Mouse (Mus musculus) G1E (cell line): ENCODE measurements around the gene Zzef1. TPM values are rescaled to one million over a fixed set of nuclear protein-coding genes. Genes with fewer than 3 reads are reported as not detected.
A peak's percentile ranks its signal among the peaks of the same experiment; 100 is the strongest.

Experiments used
- ATAC-seq: 2 replicates; pipeline ENCODE4 v1.8.0; 2016; ENCODE audit warnings: mild to moderate bottlenecking; ENCODE audit not compliant: insufficient number of reproducible peaks, poor library complexity, low FRiP score, severe bottlenecking; ENCODE audit errors: extremely low read depth
- DNase-seq: peaks from one replicate; pipeline ENCODE4 v3.0.0; 2012; ENCODE audit warnings: low spot score
- H3K27me3 ChIP-seq: 2 replicates; pipeline ENCODE4 v1.6.1; 2012; ENCODE audit warnings: mild to moderate bottlenecking, low read length, inconsistent platforms; ENCODE audit not compliant: insufficient read depth
- H3K36me3 ChIP-seq: replicated peaks from 2 replicates; pipeline ENCODE3; 2012; ENCODE audit warnings: mild to moderate bottlenecking, inconsistent platforms
- H3K4me1 ChIP-seq: 2 replicates; pipeline ENCODE4 v1.6.1; 2012; ENCODE audit warnings: low read depth, low read length, inconsistent platforms, mixed read lengths; ENCODE audit not compliant: insufficient read depth
- H3K4me3 ChIP-seq: 2 replicates; pipeline ENCODE4 v1.5.1; 2012; ENCODE audit warnings: low read depth, mild to moderate bottlenecking, inconsistent platforms, low read length, moderate library complexity, mixed read lengths
- H3K9me3 ChIP-seq: replicated peaks from 2 replicates; pipeline ENCODE4 v1.6.1; 2012; ENCODE audit warnings: inconsistent platforms
- CTCF ChIP-seq: IDR thresholded peaks from 2 replicates; pipeline ENCODE4 v1.5.1; 2012; ENCODE audit warnings: low read depth, low read length, inconsistent platforms, mixed read lengths
- GATA1 ChIP-seq: IDR thresholded peaks from 2 replicates; pipeline ENCODE4 v1.6.1; 2012; ENCODE audit warnings: borderline replicate concordance, low read length, inconsistent platforms, mixed read lengths
- GATA2 ChIP-seq: IDR thresholded peaks from 2 replicates; pipeline ENCODE4 v1.6.1; 2012; ENCODE audit warnings: low read depth, low read length, inconsistent platforms, borderline replicate concordance
- POLR2AphosphoS5 ChIP-seq: IDR thresholded peaks from 2 replicates; pipeline ENCODE4 v1.6.1; 2012; ENCODE audit warnings: low read depth, low read length, inconsistent platforms; ENCODE audit not compliant: insufficient replicate concordance
- TAL1 ChIP-seq: conservative IDR thresholded peaks from 2 replicates; pipeline ENCODE4 v1.6.1; 2012; ENCODE audit warnings: low read depth, low read length, inconsistent platforms, mixed read lengths
- polyA plus RNA-seq: library from polyadenylated mRNA; stranded (reverse); fragments of >175 nt; gene quantifications from 2 replicates; pipeline ENCODE4 v1.2.3, GENCODE M21; 2012
- total RNA-seq, 2 experiments: library from RNA; stranded (forward) in 1 of 2; stranded (reverse) in 1 of 2; fragments of 200-1000 nt in 1 of 2; fragments of >200 nt in 1 of 2; fragmentation: Nextera tagmentation in 1 of 2; gene quantifications; 2 replicates each; pipeline ENCODE4 v1.2.3; 2014 to 2017

Gene Zzef1
- total and polyA plus RNA-seq, 3 experiments = 5.3 to 43.4 (median 33.2) TPM

DNA sequence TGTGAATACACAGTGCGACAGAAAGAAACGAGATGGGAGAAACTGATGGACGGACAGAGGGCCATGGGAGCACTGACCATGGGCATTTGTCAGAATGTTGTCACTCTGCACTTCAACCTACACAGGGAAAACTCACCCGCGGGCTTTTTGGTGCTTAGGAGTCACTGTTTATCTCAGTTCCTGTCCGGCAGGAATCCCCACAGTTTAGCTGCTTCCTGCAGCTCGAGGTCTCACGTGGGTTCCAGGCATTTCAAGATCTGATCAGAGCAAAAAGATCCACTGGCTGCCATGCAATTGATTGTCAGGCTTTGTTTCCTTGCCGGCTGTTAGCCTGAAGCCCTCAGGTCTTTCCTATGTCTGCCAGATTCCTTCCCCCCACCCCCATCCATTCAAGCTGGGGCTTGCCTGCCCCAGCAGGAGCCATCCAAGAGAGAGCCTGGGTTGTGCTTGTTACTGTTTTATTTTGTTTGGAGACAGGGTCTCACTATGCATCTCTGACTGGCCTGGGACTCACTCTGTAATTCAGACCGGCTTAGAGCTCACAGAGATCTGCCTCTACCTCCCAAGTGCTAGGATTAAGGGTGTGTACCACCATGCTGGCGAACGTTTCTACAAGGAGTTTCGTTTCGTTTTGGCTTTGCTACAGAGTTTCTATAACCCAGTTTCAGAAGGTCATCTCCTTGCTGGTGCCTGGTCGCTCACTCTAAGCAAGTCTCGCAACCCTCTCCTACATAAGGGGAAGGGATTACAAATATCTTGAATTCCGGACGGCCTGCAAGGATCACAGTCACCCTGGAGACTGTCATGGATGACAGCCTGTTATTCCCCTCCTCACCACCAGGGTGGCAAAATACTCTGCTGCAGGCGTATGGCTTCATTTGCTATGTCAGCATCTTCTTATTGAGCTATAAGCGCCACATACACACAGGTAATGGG, 144.4 kb downstream of the Zzef1 start:
- TF ChIP-seq GATA1 (no peak), POLR2AphosphoS5 (no peak), CTCF (peak; percentile 85)

DNA sequence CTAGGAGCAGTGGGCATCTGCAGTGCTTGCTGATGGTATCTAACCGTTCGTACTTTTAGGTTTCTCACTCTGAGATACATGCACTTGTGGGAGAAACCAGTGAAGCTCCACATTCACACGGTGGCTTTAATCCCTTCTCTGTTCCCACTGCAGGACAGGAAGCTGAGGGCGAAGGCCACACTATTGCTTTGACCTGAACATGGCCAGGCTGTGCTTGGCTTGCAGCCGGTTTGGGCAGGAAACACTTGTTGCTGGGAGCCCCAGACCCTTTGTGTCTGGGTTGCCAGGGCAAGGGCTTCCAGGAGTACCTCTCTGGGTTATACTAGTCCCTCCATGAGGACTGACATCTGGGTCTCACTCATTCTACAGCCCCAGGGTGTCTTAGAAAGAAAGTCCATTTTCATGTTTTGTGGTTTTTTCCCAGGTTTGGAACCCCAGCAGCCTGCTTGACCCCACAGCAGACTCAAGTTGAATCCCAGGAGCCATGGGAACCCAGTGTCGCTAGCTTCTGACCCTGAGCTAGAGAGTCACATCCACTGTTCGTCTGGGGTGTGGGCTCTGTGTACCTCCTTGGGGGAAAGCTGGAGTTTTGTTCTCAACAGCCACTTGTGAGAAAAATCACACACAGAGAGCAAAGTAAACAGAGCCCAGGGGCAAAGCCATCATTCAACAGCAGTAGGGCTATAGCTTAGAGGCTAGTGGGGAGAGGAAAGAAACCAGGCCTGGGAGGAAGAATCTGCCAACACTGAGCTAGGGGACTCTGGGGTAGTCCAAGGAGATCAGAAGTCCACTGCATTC, 149.2 kb downstream of the Zzef1 start:
- no peaks in the 10 kb centered on the region for H3K36me3 ChIP-seq
- no peaks in the 10 kb centered on the region; the same call in 1 of the 2 replicates for H3K9me3 ChIP-seq
- DNase-seq (no peak), ATAC-seq (no peak)
- peaks cover 22% of the 10 kb centered on the region for H3K27me3 ChIP-seq
- H3K4me1 ChIP-seq = peaks cover 40% of the 10 kb centered on the region
- no peak overlapping the region for H3K4me3 ChIP-seq
- no peak for TF ChIP-seq POLR2AphosphoS5
- no peak for TF ChIP-seq GATA2
- no peak for TF ChIP-seq GATA1
- TF ChIP-seq CTCF = no peak
- TF ChIP-seq TAL1 = no peak

More for the DNA sequence above, 144.4 kb downstream of the Zzef1 start:
- ATAC-seq = peak; percentile 28; the same call in 1 of the 2 replicates
- Histone ChIP-seq H3K4me3 (peak overlapping the region; percentile 60; the same call in 1 of the 2 replicates), H3K4me1 (peaks cover 17% of the 10 kb centered on the region), H3K27me3 (peaks cover 21% of the 10 kb centered on the region), H3K36me3 (no peaks in the 10 kb centered on the region), H3K9me3 (no peaks in the 10 kb centered on the region)
- DNase-seq = peak; percentile 55

DNA sequence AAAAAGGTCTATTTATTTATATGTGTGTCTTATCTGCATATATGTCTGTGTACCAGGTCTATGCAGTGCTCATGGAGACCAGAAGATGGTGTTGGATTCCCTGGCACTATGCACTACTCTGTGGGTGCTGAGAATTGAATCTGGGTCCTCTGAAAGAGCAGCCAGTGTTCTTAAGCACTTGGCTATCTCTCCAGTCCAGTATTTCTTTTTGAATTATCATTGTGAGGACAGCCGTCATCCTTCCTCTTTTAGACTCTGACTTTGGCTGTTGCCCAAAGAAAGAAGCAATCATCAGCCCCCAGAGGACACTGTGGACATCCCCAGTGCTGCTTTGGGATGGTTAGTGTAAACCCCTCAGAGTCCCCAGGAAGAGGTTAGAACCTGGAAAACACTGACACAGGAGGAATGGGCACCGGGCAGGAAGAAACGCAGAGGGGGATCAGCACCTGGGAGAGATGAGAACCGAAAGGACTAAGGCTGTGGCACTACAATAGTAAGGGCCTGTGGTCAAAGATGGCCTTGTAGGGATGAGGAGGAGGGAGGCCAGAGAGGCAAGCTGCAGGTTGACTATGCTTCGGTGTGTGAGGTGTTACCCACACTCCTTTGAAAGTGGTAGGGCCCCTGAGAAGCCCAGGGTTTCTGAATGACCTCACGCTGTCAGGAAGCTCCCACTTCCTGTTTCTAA, 150.0 kb downstream of the Zzef1 start:
- Histone ChIP-seq H3K4me1 (peaks cover 33% of the 10 kb centered on the region), H3K36me3 (no peaks in the 10 kb centered on the region), H3K9me3 (no peaks in the 10 kb centered on the region; the same call in 1 of the 2 replicates), H3K4me3 (peak overlapping the region; percentile 51; the same call in 1 of the 2 replicates), H3K27me3 (peaks cover 20% of the 10 kb centered on the region)
- TF ChIP-seq POLR2AphosphoS5 = no peak
- TF ChIP-seq CTCF = no peak
- TF ChIP-seq GATA2 = no peak
- TF ChIP-seq GATA1 = no peak
- peak; percentile 57 for TF ChIP-seq TAL1
- ATAC-seq = peak; percentile 64
- DNase-seq = peak; percentile 72

DNA sequence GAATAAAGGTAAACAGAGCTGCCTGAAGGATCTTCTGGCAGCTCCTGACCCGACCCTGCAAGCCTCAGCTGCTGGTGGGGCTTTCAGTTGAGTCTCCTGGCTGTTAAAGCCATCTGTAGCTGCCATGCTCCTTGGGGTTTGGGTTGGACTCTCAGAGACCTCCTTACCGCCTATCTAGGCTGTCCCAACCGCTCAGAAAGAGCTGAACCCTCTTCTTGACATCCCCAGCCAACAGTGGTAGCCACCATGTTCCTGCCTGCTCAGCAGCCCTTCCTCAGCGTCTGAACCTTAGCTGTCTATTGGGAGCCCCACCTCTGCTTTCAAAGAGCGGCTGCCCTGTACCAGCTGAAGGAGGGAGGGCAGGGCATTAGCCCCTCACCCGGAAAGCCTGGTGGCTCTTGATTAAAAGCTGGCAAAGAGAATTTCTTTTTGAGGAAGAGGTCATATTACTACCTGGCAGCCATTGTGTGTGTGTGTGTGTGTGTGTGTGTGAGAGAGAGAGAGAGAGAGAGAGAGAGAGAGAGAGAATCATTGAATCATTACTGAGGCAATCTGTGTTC, 150.6 kb downstream of the Zzef1 start:
- peaks cover 20% of the 10 kb centered on the region for H3K27me3 ChIP-seq
- H3K4me3 ChIP-seq = peak overlapping the region; percentile 51; the same call in 1 of the 2 replicates
- TF ChIP-seq POLR2AphosphoS5 (no peak), GATA1 (no peak), CTCF (no peak), TAL1 (no peak), GATA2 (no peak)
- H3K36me3 ChIP-seq = no peaks in the 10 kb centered on the region
- DNase-seq (no peak), ATAC-seq (no peak; the same call in 1 of the 2 replicates)
- no peaks in the 10 kb centered on the region; the same call in 1 of the 2 replicates for H3K9me3 ChIP-seq
- H3K4me1 ChIP-seq = peaks cover 33% of the 10 kb centered on the region

DNA sequence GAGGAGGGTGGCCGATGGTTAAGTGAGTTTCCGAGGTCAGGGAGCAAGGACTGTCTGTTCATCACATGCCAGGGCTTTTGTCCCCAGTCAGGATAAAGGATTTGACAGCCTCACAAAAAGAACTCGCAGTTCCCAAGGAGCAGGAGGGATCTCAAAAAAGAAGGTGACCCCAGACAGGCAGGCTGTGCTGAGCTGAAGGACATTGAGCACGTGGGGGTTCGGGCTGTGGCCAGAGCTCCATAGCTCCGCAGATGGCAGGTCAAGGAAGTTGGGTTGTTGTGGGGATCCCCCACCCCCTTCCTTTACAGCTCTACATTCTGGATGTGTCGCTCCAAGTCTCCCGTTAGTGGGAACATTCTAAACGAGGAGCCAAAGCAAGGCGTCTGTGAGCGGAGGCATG, 151.8 kb downstream of the Zzef1 start:
- Histone ChIP-seq H3K36me3 (no peaks in the 10 kb centered on the region), H3K4me1 (peaks cover 37% of the 10 kb centered on the region), H3K27me3 (peaks cover 22% of the 10 kb centered on the region), H3K4me3 (no peak overlapping the region), H3K9me3 (no peaks in the 10 kb centered on the region; the same call in 1 of the 2 replicates)
- no peak for ATAC-seq
- no peak for DNase-seq
- TF ChIP-seq POLR2AphosphoS5 (no peak), GATA2 (no peak), GATA1 (no peak), TAL1 (no peak), CTCF (no peak)
